Mouse (Mus musculus): Measurements from ENCODE around the gene Vax2. TPM values are rescaled to one million over a fixed set of nuclear protein-coding genes. Genes with fewer than 3 reads are reported as not detected.

The Vax2 gene
- not detected in 2 replicates for polyA plus RNA-seq (2012)

GRCm38 (mm10) chr6:83711067-83711675, at the start of gene Vax2:
TSS of gene Vax2 (plus strand) at chr6:83711264.
- TF ChIP-seq GATA1 (IDR thresholded peaks at IDR 0.05; ENCODE audit: low read length) = no peak

GRCm38 (mm10) chr6:83665009-83665408, 46.1 kb upstream of the Vax2 start:
- TF ChIP-seq GATA1 (IDR thresholded peaks at IDR 0.05; ENCODE audit: low read length) = no peak

DNA sequence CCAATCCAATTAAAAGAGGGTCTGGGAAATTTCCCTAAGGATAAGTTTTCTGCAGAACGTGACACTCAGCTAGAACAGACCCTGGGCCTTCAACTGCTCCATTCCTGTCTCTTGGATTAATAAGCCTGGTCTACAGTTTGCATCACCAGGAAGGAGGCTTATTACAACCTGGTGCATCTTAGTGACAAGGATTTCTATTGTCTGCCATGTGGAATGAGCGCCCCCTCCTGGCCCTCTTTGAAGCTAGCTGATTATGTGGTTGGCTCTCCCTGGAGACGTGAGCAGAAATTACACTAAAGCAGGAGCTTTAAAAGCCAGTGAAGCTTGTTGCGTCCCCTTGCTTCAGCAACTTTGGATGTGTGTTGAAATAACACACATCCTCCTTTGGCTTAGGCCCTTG, 37.7 kb upstream of the Vax2 start:
- TF ChIP-seq GATA1 (IDR thresholded peaks at IDR 0.05; ENCODE audit: low read length) = no peak

DNA sequence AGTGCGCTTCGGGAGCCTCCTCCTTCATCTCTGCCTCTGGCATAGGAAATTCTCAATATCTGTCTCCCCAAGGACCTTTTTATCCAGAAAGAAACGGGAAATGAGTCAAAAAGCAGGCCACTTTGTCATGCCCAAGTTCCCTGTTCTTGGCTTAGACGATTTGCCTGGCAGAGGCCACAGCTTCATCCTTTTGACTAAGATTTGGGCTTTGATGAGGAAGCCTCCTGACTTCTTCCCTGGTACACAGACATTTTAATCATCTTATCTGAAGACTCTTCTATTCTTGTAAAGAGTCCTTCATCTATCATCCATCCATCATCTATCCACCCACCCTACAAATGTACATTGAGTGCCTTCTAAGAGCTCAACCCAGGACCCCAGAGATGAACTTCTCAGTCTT, 33.3 kb upstream of the Vax2 start, which contains the start of gene Cd207:
Gene Cd207, minus strand, starts transcription at position 101 of the 400 bp plus-strand sequence.
- TF ChIP-seq GATA1 (IDR thresholded peaks at IDR 0.05; ENCODE audit: low read length) = no peak

GRCm38 (mm10) chr6:83689374-83689773, 21.7 kb upstream of the Vax2 start:
- TF ChIP-seq GATA1 (IDR thresholded peaks at IDR 0.05; ENCODE audit: low read length) = no peak

DNA sequence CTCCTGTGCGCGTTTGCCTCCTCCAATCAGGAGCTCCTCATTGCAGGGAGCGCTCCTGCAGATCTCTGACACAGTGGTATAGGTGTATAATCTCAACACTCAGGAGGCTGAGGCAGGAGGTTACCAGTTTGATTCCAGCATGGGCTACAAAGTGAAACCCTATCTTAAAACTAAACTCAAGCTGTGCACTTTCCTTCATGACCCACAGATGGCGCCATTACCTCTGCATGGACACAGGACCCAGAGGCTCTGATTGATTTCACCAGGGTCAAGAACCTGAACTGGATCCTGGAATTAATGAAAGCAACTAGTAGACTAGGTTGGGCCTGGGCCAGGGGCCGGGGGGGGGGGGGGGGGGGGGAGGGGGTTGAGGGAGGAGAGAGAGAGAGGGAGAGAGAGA, 20.8 kb upstream of the Vax2 start:
- TF ChIP-seq GATA1 (IDR thresholded peaks at IDR 0.05; ENCODE audit: low read length) = no peak

- no peak for TF ChIP-seq GATA1 (IDR thresholded peaks at IDR 0.05; ENCODE audit: low read length)
Measured at GRCm38 (mm10) chr6:83690936-83691335, 20.1 kb upstream of the Vax2 start.

DNA sequence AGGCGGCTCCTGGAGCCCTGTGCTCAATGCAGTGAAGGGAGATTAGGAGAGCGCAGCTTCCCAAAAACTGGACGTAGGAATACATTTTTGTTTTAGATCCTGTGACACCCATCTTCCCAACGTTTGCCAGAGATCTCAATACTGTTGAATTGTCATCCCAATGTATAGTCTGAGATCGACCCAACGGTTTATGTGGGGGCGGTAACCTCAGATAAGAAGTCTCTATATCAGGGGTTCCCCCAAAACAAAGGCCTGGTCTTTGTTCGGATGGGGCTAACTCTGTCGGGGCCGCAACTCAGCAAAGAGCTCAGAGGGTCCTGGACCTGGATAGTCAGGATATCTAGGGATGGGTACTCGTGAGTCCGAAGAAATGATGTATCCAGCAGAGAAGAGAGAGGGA, 18.1 kb upstream of the Vax2 start:
- TF ChIP-seq GATA1 (IDR thresholded peaks at IDR 0.05; ENCODE audit: low read length) = no peak

- no peak for TF ChIP-seq GATA1 (IDR thresholded peaks at IDR 0.05; ENCODE audit: low read length)
Measured at GRCm38 (mm10) chr6:83693835-83694234, 17.2 kb upstream of the Vax2 start.

- no peak for TF ChIP-seq GATA1 (IDR thresholded peaks at IDR 0.05; ENCODE audit: low read length)
Measured at GRCm38 (mm10) chr6:83695731-83696130, 15.3 kb upstream of the Vax2 start.

DNA sequence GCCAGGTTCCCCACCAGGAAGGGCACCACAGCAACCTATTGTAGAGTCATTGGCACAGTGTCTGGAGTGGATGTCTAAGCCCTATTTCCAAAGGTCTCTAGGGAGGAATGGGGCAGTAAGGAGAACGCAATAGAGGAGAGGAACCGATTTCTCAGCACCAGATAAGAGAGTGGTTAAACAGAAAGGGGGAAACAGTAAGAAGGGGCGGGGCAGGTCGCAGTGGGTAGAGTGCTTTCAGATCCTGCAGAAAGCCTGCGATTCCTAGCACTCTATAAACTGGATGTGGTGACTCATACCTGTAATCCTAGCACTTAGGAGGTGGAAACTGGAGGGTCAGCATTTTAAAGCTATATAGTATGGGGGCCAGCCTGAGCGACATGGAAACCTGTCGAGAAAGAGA, 14.4 kb upstream of the Vax2 start:
- TF ChIP-seq GATA1 (IDR thresholded peaks at IDR 0.05; ENCODE audit: low read length) = no peak

DNA sequence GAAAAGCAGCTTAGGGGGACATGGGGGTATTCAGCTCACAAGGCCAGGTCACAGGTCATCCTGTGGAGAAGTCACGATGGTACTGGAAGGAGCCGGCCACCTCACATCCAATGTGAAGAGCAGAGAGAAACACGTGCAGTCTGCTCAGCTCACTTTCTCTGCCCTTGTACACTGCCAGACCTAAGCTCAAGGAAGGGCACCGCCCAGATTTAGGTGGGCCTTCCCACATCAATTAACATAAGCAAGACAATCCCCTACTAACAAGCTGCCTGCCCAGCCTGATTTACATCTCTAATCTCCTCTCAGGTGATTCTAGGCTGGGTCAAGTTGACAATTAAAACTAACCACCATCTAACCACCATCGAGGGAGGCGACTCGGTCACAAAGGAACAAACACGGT, 13.1 kb upstream of the Vax2 start:
- no peak for TF ChIP-seq GATA1 (IDR thresholded peaks at IDR 0.05; ENCODE audit: low read length)

DNA sequence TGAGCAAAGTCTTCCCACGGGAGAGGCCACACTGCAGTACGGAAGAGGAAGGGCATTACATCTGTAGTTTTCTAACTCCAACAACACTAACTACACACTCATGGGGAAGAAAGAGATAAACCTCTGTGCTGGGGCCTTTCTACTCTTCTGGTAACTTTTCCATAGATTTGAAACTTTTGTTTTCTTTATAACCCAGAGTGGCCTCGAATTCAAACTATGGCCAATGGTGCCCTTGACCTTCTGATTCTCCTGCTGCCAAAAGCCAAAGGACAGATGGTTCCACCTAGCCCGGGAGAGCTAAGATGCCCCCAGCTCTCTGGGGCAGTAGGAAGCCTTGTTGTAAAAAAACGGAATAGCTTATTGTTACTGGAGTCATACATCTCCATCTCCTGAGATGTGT, 11.1 kb upstream of the Vax2 start:
- no peak for TF ChIP-seq GATA1 (IDR thresholded peaks at IDR 0.05; ENCODE audit: low read length)

GRCm38 (mm10) chr6:83701001-83701400, 10.1 kb upstream of the Vax2 start:
- no peak for TF ChIP-seq GATA1 (IDR thresholded peaks at IDR 0.05; ENCODE audit: low read length)

- TF ChIP-seq GATA1 (IDR thresholded peaks at IDR 0.05; ENCODE audit: low read length) = no peak
Measured at GRCm38 (mm10) chr6:83702146-83702999, 8.7 kb upstream of the Vax2 start.

GRCm38 (mm10) chr6:83703000-83703721, 7.9 kb upstream of the Vax2 start:
- TF ChIP-seq GATA1 (IDR thresholded peaks at IDR 0.05; ENCODE audit: low read length) = no peak
